Mouse (Mus musculus) T-helper 17 cell (primary cell): ENCODE data around the gene Tulp4.

ENCODE experiments used
- in situ Hi-C, 2 experiments: fragments of 300-600 bp; cut with MboI, MseI; formaldehyde crosslinking; loops; 1 replicate in 1 of 2; 2 replicates in 1 of 2; pipeline ENCODE4 v1.15.1; 2025; ENCODE audit warnings: high pct_unique_total_duplicates in 2 of 2

The Tulp4 gene

GRCm38 (mm10) chr17:6106361-6107014 lies at the start of gene Tulp4:
Tulp4 (plus strand) TSS chr17:6106437.
- in situ Hi-C loops = no loop called here

- in situ Hi-C loops = no loop called here
Measured at GRCm38 (mm10) chr17:6062793-6063192, 43.4 kb upstream of the Tulp4 start.

GRCm38 (mm10) chr17:6063532-6063931 lies 42.7 kb upstream of the Tulp4 start:
- in situ Hi-C loops = no loop called here

GRCm38 (mm10) chr17:6066021-6066420 lies 40.2 kb upstream of the Tulp4 start:
- in situ Hi-C loops = no loop called here

GRCm38 (mm10) chr17:6067613-6068012 lies 38.6 kb upstream of the Tulp4 start:
- in situ Hi-C loops = no loop called here

- in situ Hi-C loops = no loop called here
Measured at GRCm38 (mm10) chr17:6069866-6070265, 36.4 kb upstream of the Tulp4 start.

GRCm38 (mm10) chr17:6073405-6073804 lies 32.8 kb upstream of the Tulp4 start:
- in situ Hi-C loops = no loop called here

GRCm38 (mm10) chr17:6079287-6080122 lies 26.7 kb upstream of the Tulp4 start, which contains the start of the genes Serac1 and Gtf2h5:
Serac1 (minus strand) TSS chr17:6079741.
Gtf2h5 (plus strand) TSS chr17:6079786.
- in situ Hi-C loops = no loop called here

- in situ Hi-C loops = no loop called here
Measured at GRCm38 (mm10) chr17:6083323-6083890, 22.8 kb upstream of the Tulp4 start.

- in situ Hi-C loops = loop anchor here in 1 of 2 experiments (10.0 kb wide), 1 partner anchor 283 kb away; no protein-coding TSS in a partner anchor
Measured at GRCm38 (mm10) chr17:6091604-6092003, 14.6 kb upstream of the Tulp4 start.

GRCm38 (mm10) chr17:6095579-6095978 lies 10.7 kb upstream of the Tulp4 start:
- in situ Hi-C loops = loop anchor here in 1 of 2 experiments (10.0 kb wide), 1 partner anchor 279 kb away; no protein-coding TSS in a partner anchor

- in situ Hi-C loops = loop anchor here in 1 of 2 experiments (10.0 kb wide), 1 partner anchor 277 kb away; no protein-coding TSS in a partner anchor
Measured at GRCm38 (mm10) chr17:6097884-6098283, 8.4 kb upstream of the Tulp4 start.

- in situ Hi-C loops = no loop called here
Measured at GRCm38 (mm10) chr17:6102287-6102686, 4.0 kb upstream of the Tulp4 start.

- in situ Hi-C loops = no loop called here
Measured at GRCm38 (mm10) chr17:6103566-6103965, 2.7 kb upstream of the Tulp4 start.

GRCm38 (mm10) chr17:6107015-6107601 lies 871 bp downstream of the Tulp4 start:
- in situ Hi-C loops = no loop called here

- in situ Hi-C loops = no loop called here
Measured at GRCm38 (mm10) chr17:6108175-6108574, 1.9 kb downstream of the Tulp4 start.

GRCm38 (mm10) chr17:6110956-6111355 lies 4.7 kb downstream of the Tulp4 start:
- in situ Hi-C loops = no loop called here

- in situ Hi-C loops = no loop called here
Measured at GRCm38 (mm10) chr17:6113653-6114052, 7.4 kb downstream of the Tulp4 start.

- in situ Hi-C loops = no loop called here
Measured at GRCm38 (mm10) chr17:6115085-6115484, 8.8 kb downstream of the Tulp4 start.

GRCm38 (mm10) chr17:6117148-6117725 lies 11.0 kb downstream of the Tulp4 start:
- in situ Hi-C loops = no loop called here

- in situ Hi-C loops = no loop called here
Measured at GRCm38 (mm10) chr17:6117917-6118316, 11.7 kb downstream of the Tulp4 start.
